Mouse (Mus musculus): Measurements from ENCODE around the gene Mbd3l1.

Gene Mbd3l1

GRCm38 (mm10) chr9:18478168-18478567, at the start of gene Mbd3l1, which contains the start of gene Zfp558:
TSS of gene Mbd3l1 (plus strand) at chr9:18478359.
TSS of gene Zfp558 (minus strand) at chr9:18478268.
- DNase-seq: no peak

GRCm38 (mm10) chr9:18430354-18430753, 47.8 kb upstream of the Mbd3l1 start, which contains the start of gene Mbd3l2:
TSS of gene Mbd3l2 (plus strand) at chr9:18430654.
- DNase-seq: no peak

GRCm38 (mm10) chr9:18431687-18432086, 46.5 kb upstream of the Mbd3l1 start:
- no peak for DNase-seq

- DNase-seq: no peak
Observed at GRCm38 (mm10) chr9:18456520-18456919, 21.6 kb upstream of the Mbd3l1 start.

GRCm38 (mm10) chr9:18467350-18467749, 10.8 kb upstream of the Mbd3l1 start:
- no peak for DNase-seq

- DNase-seq: no peak
Observed at GRCm38 (mm10) chr9:18468005-18468404, 10.2 kb upstream of the Mbd3l1 start.

- peak; percentile 38 to 56 for DNase-seq
Observed at GRCm38 (mm10) chr9:18473324-18474128, 4.6 kb upstream of the Mbd3l1 start.

- no peak for DNase-seq
Observed at GRCm38 (mm10) chr9:18508098-18508497, 29.9 kb downstream of the Mbd3l1 start.
